Mouse (Mus musculus) T-helper 1 cell (primary cell): ENCODE data around the gene Gfm1.

Experiments used
- in situ Hi-C: fragments of 300-600 bp; cut with MboI, MseI; formaldehyde crosslinking; loops from one replicate; pipeline ENCODE4 v1.15.1; 2025; ENCODE audit warnings: high pct_unique_total_duplicates

The Gfm1 gene

GRCm38 (mm10) chr3:67493132-67493531 is 63.2 kb downstream of the Gfm1 start:
- in situ Hi-C loops: no loop called here

DNA sequence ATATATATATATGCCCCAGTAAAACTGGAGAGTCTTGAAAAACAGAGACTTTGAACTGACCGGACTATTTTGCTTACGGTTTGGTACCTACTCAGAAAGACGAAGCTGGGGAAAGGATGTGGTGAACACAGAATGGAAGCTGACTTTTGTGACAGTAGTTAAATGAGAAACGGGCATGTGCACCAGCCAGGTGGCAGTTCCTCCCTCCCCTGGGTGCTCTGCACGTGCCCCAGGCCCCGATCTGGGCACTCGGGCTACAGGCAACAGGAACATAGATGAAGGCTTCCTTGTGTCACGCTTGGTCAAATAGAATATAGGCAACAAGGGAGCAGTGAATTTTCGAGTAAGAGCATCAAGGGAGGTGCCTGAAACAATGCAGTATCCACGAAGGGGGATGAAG is 66.4 kb downstream of the Gfm1 start:
- in situ Hi-C loops: no loop called here

- in situ Hi-C loops: no loop called here
Measured at GRCm38 (mm10) chr3:67497998-67498397, 68.1 kb downstream of the Gfm1 start.

GRCm38 (mm10) chr3:67498773-67499405 is 69.0 kb downstream of the Gfm1 start:
- in situ Hi-C loops: no loop called here

GRCm38 (mm10) chr3:67499406-67499791 is 69.5 kb downstream of the Gfm1 start:
- in situ Hi-C loops: no loop called here

DNA sequence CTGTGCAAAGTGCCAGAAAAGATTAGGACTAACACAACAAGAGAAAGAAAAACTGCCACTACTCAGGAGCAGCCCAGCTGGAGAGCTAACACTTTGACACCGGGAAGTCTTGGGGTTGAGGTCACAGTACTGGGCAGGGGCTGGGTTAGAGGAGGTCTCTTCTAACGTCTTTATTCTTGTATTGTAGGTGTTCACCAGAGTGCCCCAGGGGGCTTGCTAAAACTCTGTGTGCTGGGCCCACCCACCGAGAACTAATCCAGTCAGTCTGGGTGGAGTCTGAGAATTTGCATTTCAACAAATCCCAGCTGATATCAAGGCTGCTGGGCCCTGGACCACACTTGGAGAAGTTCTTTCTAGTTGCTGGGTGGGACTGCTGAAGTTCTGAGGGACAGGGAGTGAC is 74.0 kb downstream of the Gfm1 start:
- in situ Hi-C loops: loop anchor here (10.0 kb wide), 1 partner anchor 541 kb away; no protein-coding TSS in a partner anchor

DNA sequence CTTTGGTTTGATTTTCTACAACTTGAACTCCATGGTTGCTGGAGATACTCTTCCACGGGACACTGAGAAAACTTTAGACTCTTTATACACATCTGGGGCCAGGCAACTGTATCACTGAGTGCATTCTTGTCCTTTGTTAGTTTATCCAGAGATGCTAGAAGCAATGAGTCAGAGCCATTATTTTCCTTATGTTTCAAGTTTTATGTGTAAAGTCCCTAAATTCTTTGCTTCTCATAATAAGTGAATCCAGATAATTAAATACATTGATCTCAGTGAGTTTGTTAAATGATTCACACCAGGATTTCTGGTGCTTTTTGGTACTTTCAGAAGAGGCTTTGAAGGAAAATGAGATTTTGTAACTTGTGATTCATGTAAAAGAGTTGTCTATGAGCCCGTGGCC is 75.4 kb downstream of the Gfm1 start:
- in situ Hi-C loops: loop anchor here (10.0 kb wide), 1 partner anchor 540 kb away; no protein-coding TSS in a partner anchor

DNA sequence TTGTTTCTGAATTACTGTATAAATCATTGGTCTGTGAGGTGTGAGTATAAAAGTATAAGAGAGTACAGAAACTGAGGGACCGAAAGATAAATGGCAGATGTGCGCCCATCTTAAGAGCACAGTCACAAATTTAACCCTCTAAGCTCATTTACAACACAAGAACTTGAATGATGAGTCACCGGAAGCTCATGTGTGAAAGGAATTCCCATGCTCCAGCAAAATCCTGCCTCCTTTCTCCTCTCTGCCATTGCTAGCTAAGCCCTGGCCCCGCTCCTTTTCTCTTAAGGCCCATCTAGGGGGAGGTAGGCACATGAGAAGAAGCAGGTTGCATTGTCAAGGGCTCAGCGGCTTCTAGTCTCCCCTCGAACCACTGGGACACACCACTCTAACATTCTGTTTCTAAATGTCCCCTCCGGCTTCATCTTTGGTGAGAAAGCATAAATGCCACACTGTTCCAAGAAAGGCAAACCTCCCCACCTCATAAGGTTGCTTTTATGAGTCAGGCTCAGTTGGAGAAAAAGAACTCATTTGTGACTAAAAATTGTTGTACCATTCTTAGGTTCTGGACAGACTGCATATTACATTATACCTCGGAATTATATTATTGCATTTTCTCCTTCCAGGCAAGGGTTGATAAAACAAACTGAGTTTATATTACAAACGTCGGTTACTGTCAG is 78.5 kb downstream of the Gfm1 start:
- in situ Hi-C loops: loop anchor here (10.0 kb wide), 1 partner anchor 536 kb away; no protein-coding TSS in a partner anchor

DNA sequence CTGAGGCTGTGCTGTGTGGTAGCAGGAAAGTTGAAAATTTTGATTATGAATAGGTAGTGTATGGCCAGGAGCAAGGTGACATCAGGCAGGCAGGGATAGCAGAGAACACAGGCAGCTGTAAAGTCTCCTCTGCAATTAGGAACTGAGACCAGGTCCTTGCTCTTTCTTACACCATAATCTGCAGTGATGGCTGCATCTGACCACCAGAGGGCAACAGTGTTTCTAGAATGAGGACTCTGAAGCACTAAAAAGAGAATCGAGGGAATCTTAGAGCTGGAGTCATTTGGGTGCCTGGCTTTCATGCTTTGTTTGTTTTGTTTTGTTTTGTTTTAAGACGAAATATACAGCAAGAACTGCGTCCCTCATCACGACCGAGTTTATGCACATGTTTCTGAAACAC is 82.9 kb downstream of the Gfm1 start:
- in situ Hi-C loops: loop anchor here (5.0 kb wide), 1 partner anchor 49 kb away; no protein-coding TSS in a partner anchor

- in situ Hi-C loops: loop anchor here (5.0 kb wide), 1 partner anchor 47 kb away; no protein-coding TSS in a partner anchor
Measured at GRCm38 (mm10) chr3:67514801-67515273, 84.9 kb downstream of the Gfm1 start.

DNA sequence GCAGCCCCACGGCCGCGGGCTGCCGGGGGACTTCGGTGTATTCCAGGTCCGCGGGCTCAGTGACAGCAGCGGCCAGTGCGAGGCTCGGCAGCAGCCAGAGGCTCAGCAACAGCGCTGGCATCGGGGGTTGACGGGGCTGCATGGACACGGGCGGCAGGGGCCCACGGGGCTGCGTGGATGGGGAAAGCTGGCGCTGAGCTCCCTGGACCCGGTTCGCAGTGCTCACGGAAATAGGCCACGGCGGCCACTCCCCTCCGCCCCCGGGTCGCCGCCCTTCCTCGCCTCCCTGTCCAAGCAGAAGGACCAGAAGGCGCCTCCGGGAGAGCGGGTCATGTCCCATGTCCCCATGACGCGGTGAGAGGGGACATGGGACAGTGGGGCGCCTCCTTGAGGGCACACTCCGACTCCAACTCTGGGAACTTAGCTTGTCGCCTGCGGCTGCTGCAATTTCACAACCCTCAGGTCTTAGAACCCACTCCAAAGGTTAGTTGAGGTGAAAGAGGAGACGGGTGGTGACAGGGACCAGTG is 85.4 kb downstream of the Gfm1 start, which contains the start of gene Rarres1:
TSS of gene Rarres1 (minus strand) at position 250 of the 528 bp plus-strand sequence.
- in situ Hi-C loops: no loop called here

DNA sequence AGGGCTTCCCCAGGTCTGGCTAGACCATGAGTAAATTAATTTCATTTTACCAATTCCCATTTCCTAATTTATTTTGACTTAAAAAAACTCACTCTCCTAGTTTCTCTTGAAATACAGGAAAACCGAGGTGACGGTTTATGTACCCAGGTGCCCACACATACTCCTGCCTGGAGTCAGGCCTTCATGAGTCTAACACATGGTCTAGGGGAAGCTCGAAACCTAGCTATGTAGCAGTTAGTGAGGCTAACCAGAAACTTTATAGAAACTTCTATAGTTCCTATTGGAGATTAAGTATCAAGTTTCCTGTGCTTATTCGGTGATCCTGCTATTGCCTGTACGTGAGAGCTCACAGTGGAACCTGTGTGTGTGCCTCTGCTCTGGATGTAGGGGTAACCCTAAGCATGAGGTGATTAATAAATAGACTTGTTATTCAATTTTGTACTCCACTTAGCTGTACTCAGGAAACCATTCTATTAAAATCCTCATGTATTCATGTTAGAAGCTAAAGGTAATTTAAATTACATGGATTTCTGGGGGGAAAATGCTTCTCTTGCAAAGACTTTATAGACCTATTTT is 90.8 kb downstream of the Gfm1 start:
- in situ Hi-C loops: no loop called here

DNA sequence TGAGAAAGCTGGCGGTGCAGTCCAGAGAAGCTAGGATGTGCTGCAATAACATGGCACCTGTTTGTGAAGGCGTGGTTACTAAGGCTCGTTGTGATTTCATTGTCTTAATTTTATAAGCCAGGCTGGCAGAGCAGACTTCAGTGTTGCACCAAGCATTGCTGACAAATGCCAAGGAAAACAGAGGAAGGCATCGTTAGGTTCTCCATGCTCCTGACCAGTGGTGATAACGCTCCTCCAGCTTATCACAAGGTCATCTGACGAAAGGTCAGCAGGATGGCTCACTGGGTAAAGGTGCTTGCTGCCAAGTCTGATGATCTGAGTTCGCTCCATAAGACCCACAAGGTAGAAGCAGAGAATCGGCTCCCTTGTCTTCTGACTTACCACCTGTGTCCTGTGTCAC is 92.8 kb downstream of the Gfm1 start:
- in situ Hi-C loops: no loop called here

- in situ Hi-C loops: loop anchor here (25.0 kb wide), 1 partner anchor 737 kb away; no protein-coding TSS in a partner anchor
Measured at GRCm38 (mm10) chr3:67524768-67525167, 94.9 kb downstream of the Gfm1 start.
